Mouse (Mus musculus) ovary, postnatal 10 days (tissue): Measurements from ENCODE around the gene Ccl2.

Experiments
- DNase-seq: peaks from one replicate; pipeline ENCODE4 v3.0.0; 2022; ENCODE audit warnings: low spot score

Gene Ccl2

GRCm38 (mm10) chr11:82035857-82036256 lies 486 bp downstream of the Ccl2 start:
- DNase-seq, result no peak

GRCm38 (mm10) chr11:82038535-82038934 lies 3.2 kb downstream of the Ccl2 start, which contains the start of gene Gm17268:
Gene Gm17268, minus strand, starts transcription at chr11:82038562.
- DNase-seq, result no peak

- DNase-seq, result no peak
These were observed 3.8 kb downstream of the Ccl2 start for GRCm38 (mm10) chr11:82039132-82039660.

GRCm38 (mm10) chr11:82041671-82042080 lies 6.3 kb downstream of the Ccl2 start:
- DNase-seq, result no peak

- no peak for DNase-seq
These were observed 10.1 kb downstream of the Ccl2 start, which contains the start of gene Ccl7 for GRCm38 (mm10) chr11:82045471-82045870. Gene Ccl7, plus strand, starts transcription at chr11:82045712.

GRCm38 (mm10) chr11:82047746-82048415 lies 12.5 kb downstream of the Ccl2 start:
- no peak for DNase-seq

GRCm38 (mm10) chr11:82053849-82054248 lies 18.5 kb downstream of the Ccl2 start:
- DNase-seq, result no peak

- DNase-seq, result no peak
These were observed 22.3 kb downstream of the Ccl2 start, which contains the start of gene Ccl11 for GRCm38 (mm10) chr11:82057646-82058045. Gene Ccl11, plus strand, starts transcription at chr11:82057823.

GRCm38 (mm10) chr11:82062226-82062625 lies 26.9 kb downstream of the Ccl2 start:
- no peak for DNase-seq

GRCm38 (mm10) chr11:82063454-82063853 lies 28.1 kb downstream of the Ccl2 start:
- no peak for DNase-seq

GRCm38 (mm10) chr11:82066953-82067571 lies 31.7 kb downstream of the Ccl2 start:
- no peak for DNase-seq

- DNase-seq, result no peak
These were observed 35.7 kb downstream of the Ccl2 start for GRCm38 (mm10) chr11:82071076-82071475.

- DNase-seq, result no peak
These were observed 37.0 kb downstream of the Ccl2 start for GRCm38 (mm10) chr11:82072374-82072773.

- no peak for DNase-seq
These were observed 37.6 kb downstream of the Ccl2 start for GRCm38 (mm10) chr11:82072984-82073383.

GRCm38 (mm10) chr11:82073686-82074085 lies 38.3 kb downstream of the Ccl2 start:
- no peak for DNase-seq

GRCm38 (mm10) chr11:82077031-82077430 lies 41.7 kb downstream of the Ccl2 start:
- DNase-seq, result no peak

GRCm38 (mm10) chr11:82078136-82078730 lies 42.9 kb downstream of the Ccl2 start:
- DNase-seq, result no peak

- no peak for DNase-seq
These were observed 45.5 kb downstream of the Ccl2 start for GRCm38 (mm10) chr11:82080865-82081264.

- no peak for DNase-seq
These were observed 49.0 kb downstream of the Ccl2 start for GRCm38 (mm10) chr11:82084360-82084759.
